ENCODE assay signal across 14 mouse cellular contexts in genomic region chr2:48826380-48826779, GRCm38 (mm10).
"Had no signal": no experiment of that assay in that cellular context is flagged by ENCODE, and none has a peak within 500 bp of the region (broad histone marks: within the 10 kb centered on the region; RNA-seq: fewer than 3 reads in every experiment).

No protein-coding gene starts in this region.

- H3K27ac ChIP-seq: midbrain, embryonic 13.5 days; midbrain, embryonic 15.5 days; neural tube, embryonic 12.5 days; stomach, embryonic 15.5 days; stomach, postnatal 0 days had no signal

- H3K27me3 ChIP-seq: megakaryocyte, embryonic 14.5 days; midbrain, embryonic 13.5 days; midbrain, embryonic 15.5 days; neural tube, embryonic 12.5 days; stomach, embryonic 15.5 days had no signal

- ATAC-seq: midbrain, embryonic 13.5 days; midbrain, embryonic 15.5 days had no signal

- H3K9ac ChIP-seq: lung, embryonic 14.5 days; midbrain, embryonic 13.5 days; midbrain, embryonic 15.5 days; neural tube, embryonic 12.5 days; stomach, embryonic 15.5 days had no signal

- H3K9me3 ChIP-seq: megakaryocyte, embryonic 14.5 days; midbrain, embryonic 13.5 days; midbrain, embryonic 15.5 days; neural tube, embryonic 12.5 days; stomach, embryonic 15.5 days had no signal

- H3K4me3 ChIP-seq: megakaryocyte, embryonic 14.5 days; midbrain, embryonic 13.5 days; midbrain, embryonic 15.5 days; neural tube, embryonic 12.5 days; stomach, embryonic 15.5 days had no signal

- H3K4me1 ChIP-seq: midbrain, embryonic 15.5 days had no signal

- DNase-seq: lung, adult 18-20 months; lung, embryonic 14.5 days; lung, postnatal 10 days; lung, postnatal 4 days; right cerebral cortex, postnatal 14 days; thymus, adult 2 months; thymus, postnatal 25 days; thymus, postnatal 4 days had no signal

- H3K36me3 ChIP-seq: midbrain, embryonic 13.5 days; midbrain, embryonic 15.5 days; neural tube, embryonic 12.5 days; stomach, embryonic 15.5 days had no signal
